Mouse (Mus musculus) myocyte (in vitro differentiated cells): ENCODE results near the gene Unc93b1.

Experiments used
- MAX ChIP-seq: IDR thresholded peaks from one replicate; pipeline ENCODE4 v1.6.1; 2011; ENCODE audit warnings: low read depth, mild to moderate bottlenecking, control low read depth
- MYOD1 ChIP-seq, 3 experiments: IDR thresholded peaks; one replicate each; pipeline ENCODE4 v1.6.1; 2011; ENCODE audit warnings: control low read depth in 2 of 3, low read depth in 2 of 3, mild to moderate bottlenecking in 2 of 3, moderate library complexity in 1 of 3; ENCODE audit not compliant: insufficient read length in 2 of 3, control insufficient read depth in 1 of 3
- MYOG ChIP-seq, 3 experiments: IDR thresholded peaks; one replicate each; pipeline ENCODE4 v1.6.1; 2011; ENCODE audit warnings: control low read depth in 2 of 3, low read depth in 2 of 3, mild to moderate bottlenecking in 2 of 3; ENCODE audit not compliant: insufficient read length in 2 of 3, control insufficient read depth in 1 of 3, insufficient read depth in 1 of 3
- POLR2A ChIP-seq: IDR thresholded peaks from one replicate; pipeline ENCODE4 v1.6.1; 2011; ENCODE audit warnings: low read depth, mild to moderate bottlenecking, control low read depth, moderate library complexity; ENCODE audit not compliant: insufficient read length
- TCF12 ChIP-seq: IDR thresholded peaks from one replicate; pipeline ENCODE4 v1.6.1; 2011; ENCODE audit warnings: mild to moderate bottlenecking, control low read depth; ENCODE audit not compliant: poor library complexity, insufficient read depth, severe bottlenecking

DNA sequence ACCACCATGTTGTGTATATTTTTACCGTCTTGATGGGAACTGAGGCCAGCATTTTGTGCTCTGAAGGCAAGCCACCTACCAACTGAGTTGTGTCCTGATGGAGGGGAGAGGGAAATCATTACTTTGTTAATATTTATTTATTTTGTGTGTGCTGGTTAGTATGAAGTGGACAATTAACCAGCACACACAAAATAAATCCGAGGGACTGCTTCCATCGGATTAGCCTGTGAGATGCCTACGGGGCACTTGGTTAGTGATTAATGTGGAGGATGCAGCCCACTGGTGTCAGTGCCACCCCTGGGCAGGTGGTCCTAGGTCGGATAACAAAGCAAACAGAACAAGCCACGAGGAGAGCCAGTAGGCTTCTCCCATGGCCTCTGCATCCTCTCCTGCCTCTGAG lies 59.9 kb downstream of the Unc93b1 start:
- TF ChIP-seq POLR2A (no peak), MYOD1 (IDR thresholded peaks at IDR 0.05; ENCODE audit: control insufficient read depth in 1 of 3, insufficient read length in 2 of 3, low read depth in 2 of 3) (no peak), TCF12 (no peak), MYOG (IDR thresholded peaks at IDR 0.05; ENCODE audit: control insufficient read depth in 1 of 3, insufficient read depth in 1 of 3, insufficient read length in 2 of 3, low read depth in 2 of 3) (no peak), MAX (no peak)
